Mouse (Mus musculus) right cerebral cortex, postnatal 10 days (tissue): Measurements from ENCODE around the gene Sox5.

Experiments
- DNase-seq, 2 experiments: peaks; one replicate each; pipeline ENCODE4 v3.0.0; 2021; ENCODE audit warnings: low spot score in 2 of 2

Sox5 gene

DNA sequence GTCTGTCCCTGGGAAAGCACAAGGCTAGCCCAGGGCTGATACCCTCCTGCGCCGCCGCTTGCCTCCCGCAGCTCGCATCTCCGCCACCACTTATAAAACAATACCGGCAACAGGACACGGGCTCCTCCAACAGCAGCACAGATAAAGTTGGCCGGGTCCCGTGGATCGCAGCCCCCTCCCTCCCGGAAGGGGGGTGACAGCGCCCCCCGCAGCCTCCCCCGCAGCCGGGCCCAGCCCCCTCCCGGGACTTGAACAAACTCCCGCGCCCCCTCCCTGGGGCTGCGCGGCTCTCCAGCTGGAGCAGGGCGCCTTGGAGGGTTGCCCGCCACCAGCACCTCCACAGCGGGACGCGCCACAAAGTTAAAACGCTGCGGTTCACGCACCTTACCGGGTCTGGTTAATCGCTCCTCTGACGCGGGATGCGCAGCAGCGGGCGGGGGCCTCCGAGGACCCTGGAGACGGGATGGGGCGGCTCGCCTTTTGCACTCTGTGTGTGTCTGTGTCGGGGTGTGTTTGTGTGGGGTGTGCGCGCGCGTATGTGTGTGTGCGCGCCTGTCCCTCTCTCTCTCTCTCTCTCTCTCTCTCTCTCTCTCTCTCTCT is at the start of gene Sox5:
Gene Sox5, minus strand, starts transcription at position 547 of the 600 bp plus-strand sequence.
- peak; percentile 57 to 70 for DNase-seq

DNA sequence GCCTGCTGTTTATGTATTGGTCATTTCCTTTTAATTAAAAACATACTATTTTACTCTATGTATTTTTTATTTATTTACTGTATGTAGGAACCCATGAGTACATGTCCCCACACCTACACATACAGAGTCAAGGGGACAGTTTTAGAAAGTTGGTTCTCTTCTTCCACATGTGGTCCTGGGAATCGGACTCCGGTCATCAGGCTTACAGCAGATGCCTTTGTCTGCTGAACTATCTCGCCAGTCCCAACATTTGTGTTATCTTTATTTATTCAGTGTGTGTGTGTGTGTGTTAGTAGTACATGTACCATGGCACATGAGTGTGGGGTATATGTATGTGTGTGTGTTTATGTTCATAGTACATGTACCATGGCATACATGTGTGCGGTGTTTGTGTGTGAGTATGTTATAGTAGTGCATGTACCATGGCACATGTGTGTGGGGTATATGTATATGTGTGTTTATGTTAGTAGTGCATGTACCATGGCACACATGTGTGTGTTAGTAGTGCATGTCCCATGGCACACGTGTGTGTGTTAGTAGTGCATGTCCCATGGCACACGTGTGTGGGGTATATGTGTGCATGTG is 43.3 kb upstream of the Sox5 start:
- DNase-seq: no peak

DNA sequence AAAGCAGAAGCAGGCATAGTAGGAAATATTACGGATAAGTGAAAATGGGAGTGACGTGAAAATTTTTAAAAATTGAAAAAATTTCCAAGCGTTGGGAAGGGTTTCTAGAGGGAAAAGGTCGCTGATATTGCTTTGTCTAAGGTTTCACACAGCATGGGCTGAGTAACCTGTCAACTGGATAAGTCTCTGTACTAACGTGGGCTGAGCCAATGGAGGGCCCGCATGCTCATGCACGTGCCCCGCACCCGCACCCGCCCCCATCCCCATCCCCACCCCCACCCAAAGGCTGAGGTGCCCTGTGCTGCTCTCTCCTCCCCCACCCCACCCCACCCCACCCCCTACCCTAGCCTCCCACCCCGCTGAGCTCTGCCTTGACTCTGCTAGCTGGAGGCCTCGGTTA is 42.4 kb upstream of the Sox5 start:
- no peak for DNase-seq

DNA sequence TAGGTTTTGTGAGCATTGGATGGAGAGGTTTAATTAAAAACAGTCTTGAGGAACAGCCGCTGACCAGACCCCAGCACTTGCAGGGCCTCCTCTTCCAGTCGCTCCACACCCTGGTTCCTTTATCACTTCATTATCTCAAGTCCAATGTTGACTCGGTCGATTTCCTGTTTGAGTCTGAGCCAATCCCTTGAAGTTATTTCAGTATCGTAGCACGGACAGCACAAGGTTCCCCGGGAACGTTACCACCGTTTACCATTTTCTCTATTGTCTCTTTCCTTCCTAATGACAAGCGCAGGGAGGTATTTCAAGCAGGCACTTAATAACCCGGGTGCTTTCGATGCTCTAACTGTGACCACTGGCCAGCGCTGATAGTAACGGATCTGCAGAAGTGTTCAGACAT is 40.8 kb upstream of the Sox5 start:
- no peak for DNase-seq

DNA sequence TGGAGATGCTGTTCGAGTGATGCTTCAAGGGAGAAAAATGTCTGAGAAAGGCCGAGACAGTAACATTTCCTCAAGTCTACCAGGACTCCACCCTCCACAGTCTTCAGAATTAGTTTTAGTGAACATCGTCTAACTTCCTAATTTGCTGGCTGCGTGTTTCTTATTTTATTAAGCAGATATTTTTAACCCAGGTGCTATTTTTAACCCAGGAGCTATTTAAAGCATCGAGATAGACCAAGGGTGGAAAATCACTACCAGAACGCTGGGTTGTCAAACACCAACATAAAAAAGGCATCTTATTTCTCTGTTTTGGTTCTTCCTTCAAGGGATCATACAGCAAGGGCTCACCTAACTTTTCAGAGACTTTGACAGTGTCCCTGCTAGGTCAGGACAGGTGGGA is 39.2 kb upstream of the Sox5 start:
- DNase-seq: no peak

DNA sequence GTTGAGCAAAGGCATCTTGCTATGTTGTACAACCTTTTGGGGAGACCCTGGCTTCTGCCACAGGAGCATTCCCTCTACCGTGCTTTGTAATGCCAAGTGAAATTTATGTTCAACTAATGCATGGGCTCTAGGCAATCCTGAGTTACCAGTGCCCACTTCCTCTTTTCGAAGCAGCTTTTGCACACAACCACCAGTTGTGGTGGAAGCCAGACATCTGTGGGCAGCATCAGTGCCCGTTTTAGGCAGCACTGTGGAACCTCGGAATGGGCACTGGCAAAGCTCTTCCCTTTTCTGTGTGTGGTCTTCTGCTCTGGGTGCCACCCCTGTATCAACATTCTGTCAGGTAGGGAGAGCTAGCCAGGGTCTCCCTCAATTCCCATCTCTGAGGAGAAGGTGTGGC is 36.2 kb upstream of the Sox5 start:
- DNase-seq: no peak

GRCm38 (mm10) chr6:144817329-144817932 is 35.7 kb upstream of the Sox5 start:
- peak in 1 of 2 experiments; percentile 31 for DNase-seq

- no peak for DNase-seq
These were observed 33.8 kb upstream of the Sox5 start for GRCm38 (mm10) chr6:144815542-144815941.

- DNase-seq: peak; percentile 70 to 74
These were observed 33.2 kb upstream of the Sox5 start for GRCm38 (mm10) chr6:144814931-144815364.

DNA sequence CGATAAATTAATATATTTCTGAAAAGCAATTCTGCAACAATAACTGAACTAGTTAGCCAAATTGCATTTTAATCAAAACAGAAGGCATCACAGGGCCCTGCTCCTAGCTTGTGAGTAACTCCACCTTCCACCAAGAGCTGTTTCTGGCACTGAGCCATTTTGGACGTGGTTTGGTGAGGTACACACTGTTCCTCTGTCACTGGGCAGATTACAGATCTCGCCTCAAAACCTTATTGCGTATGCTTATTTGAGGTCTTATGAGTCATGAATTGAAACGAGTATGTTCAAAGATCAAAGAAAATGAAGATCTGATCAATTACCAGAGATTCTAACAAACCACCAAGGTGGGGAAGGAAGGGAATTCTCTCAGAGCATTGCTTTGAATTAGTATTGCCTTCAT is 22.5 kb upstream of the Sox5 start:
- no peak for DNase-seq

- DNase-seq: no peak
These were observed 21.3 kb upstream of the Sox5 start for GRCm38 (mm10) chr6:144803063-144803462.

GRCm38 (mm10) chr6:144794356-144794755 is 12.6 kb upstream of the Sox5 start:
- DNase-seq: no peak

DNA sequence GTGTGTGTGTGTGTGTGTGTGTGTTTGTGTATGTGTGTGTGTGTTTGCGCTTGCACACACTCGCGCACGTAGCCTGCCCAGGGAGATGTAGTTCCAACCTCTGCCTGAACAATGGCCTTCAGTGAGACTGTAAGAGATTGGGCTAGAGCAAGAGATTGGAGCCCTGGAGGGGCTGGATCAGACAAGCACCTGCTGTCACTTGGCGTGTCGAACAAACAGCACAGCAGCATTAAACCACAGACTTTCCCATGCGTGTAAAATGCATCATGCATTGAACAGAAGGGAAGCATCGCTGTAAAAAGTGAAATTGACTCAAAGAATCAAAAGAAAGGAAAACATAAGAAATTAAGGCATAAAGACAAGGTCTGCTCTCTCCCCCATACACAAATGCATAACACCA is 11.1 kb upstream of the Sox5 start:
- DNase-seq: no peak

GRCm38 (mm10) chr6:144783295-144783694 is 1.5 kb upstream of the Sox5 start:
- DNase-seq: no peak

DNA sequence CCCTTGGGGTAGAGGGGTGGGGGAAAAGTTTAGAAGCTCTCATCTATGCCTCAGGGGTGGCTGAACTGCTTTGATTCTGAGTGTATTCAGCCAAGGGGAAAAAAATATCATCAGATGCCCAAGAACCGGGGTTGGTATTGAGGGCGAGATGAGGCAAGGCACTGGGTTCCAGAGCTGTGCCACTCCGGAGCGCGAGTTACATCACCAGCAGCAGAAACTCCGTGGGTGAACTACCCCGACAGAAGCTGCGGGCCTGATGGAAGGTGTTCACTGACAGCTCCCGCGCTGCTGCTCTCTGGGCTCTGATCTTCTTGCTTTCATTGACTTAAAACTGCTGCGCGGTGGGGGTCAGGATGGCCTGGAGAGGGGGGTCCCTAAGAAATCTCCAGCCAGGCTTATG is 1.1 kb upstream of the Sox5 start:
- DNase-seq: peak in 1 of 2 experiments; percentile 31

- peak in 1 of 2 experiments; percentile 25 for DNase-seq
These were observed 467 bp upstream of the Sox5 start for GRCm38 (mm10) chr6:144782031-144782857.

DNA sequence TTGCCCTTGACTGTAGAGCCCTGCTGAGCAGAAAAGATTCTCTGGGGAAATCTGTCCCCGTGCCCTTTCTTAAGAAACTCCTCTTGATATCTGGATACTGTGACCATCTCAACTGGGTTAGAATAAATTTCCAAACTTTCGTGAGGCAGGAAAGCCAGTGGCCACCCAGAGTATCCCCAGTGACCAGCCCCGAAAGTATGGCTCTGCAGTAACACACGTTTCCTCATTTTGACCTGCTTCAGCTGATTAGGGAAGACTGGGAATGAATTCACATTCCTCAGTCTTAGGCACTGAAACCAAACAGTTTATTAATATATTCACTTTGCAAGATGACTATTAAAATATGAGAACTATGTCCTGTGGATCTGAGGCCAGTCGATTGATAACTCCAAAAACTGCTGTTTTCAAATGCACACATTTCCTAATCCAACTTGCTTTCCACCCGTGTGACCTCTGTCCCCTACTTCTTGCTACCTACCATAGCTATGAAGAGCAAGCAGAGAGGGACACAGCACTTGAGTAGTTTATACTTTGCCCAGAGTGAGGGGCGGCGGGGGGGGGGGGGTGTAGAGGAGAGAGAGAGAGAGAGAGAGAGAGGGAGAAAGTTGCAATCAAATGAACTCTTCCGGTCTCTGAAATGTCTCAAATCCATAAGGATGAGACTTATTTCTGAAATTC is 1.0 kb downstream of the Sox5 start:
- DNase-seq: no peak

- no peak for DNase-seq
These were observed 1.7 kb downstream of the Sox5 start for GRCm38 (mm10) chr6:144779945-144780607.

DNA sequence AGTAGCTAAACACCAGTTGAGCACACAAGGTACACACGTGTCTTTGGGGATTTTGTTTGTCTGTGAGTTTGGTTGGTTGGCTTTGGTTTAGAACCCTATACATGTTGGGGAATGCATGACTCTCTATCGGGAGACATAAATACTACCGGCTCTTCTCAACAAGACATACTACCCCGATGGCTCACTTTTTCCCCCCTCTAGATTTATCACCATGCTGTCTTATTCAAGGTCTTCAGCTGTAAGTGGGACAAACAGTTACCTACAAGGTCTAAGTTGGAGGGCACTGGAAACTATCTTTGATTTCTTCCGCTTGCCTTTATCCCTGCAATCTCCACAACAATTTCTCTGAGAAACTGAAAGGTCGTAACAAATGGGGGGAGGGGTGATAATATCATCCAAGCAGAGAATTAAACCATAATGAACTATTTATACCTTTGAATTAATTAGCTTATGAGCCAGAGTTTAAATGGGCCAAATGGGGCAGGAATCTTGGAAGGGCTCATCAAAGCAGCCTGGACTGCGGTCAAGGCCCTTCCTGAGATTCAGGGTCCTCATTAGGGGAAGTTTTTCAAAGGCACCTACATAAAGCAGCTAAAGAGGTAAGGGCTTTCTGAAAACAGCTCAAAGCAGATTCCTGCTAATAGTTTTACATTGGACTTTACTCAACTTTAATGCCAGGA is 4.3 kb downstream of the Sox5 start:
- DNase-seq: no peak

GRCm38 (mm10) chr6:144773736-144774135 is 8.0 kb downstream of the Sox5 start:
- peak in 1 of 2 experiments; percentile 56 for DNase-seq

- no peak for DNase-seq
These were observed 8.8 kb downstream of the Sox5 start for GRCm38 (mm10) chr6:144772985-144773384.
